In the genomic region with DNA sequence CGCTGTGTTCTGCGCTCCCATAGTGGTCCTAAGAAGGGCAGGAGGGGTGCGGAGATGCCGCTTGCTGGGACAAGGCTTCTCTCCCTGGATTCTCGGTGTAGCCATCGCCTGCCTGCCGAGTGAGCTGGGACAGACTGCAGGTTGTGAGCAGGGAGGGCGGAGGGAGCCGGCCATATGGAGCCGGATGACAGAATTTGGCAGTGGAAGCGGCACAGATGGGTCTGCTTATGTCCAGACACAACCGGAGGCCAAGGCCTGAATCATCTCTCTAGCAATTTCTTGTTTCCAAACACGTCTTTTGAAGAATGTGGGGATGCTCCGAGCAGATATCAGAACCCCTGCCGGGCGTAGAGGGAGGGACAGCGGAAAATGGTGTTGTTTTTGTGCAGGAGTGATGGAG, we compare ENCODE assay signal across 9 mouse cellular contexts. TPM values are rescaled to one million over a fixed set of nuclear protein-coding genes. Genes with fewer than 3 reads are reported as not detected.
DNase-seq lines count a peak whose midpoint lies in the region; ATAC-seq and TF ChIP-seq lines count a peak whose summit lies in the region.
"Had no signal": no experiment of that assay in that cellular context is flagged by ENCODE, and none has a peak within 500 bp of the region (broad histone marks: within the 10 kb centered on the region; RNA-seq: fewer than 3 reads in every experiment).

No protein-coding gene starts in this region.

- TF ChIP-seq CTCF in kidney, adult 2 months (conservative IDR thresholded peaks at IDR 0.05; ENCODE audit: insufficient read depth, insufficient read length, low read depth, low read length), result no peak

- H3K27ac ChIP-seq in midbrain, embryonic 10.5 days (replicated peaks), result peak overlapping the region; percentile 6; the same call in 1 of the 2 replicates
- H3K27ac ChIP-seq in midbrain, embryonic 11.5 days (ENCODE audit: low read depth, low read length), result no peak overlapping the region
- peak overlapping the region; percentile 74 for H3K27ac ChIP-seq in forebrain, embryonic 12.5 days
- H3K27ac ChIP-seq in kidney, adult 2 months (ENCODE audit: insufficient read depth, low read depth, low read length), result no peak overlapping the region
- H3K27ac ChIP-seq: heart, embryonic 13.5 days had no signal

- H3K36me3 ChIP-seq in midbrain, embryonic 10.5 days, result no peaks in the 10 kb centered on the region
- no peaks in the 10 kb centered on the region for H3K36me3 ChIP-seq in midbrain, embryonic 11.5 days (ENCODE audit: control insufficient read depth, insufficient read depth, low read length)
- H3K36me3 ChIP-seq in forebrain, embryonic 12.5 days (replicated peaks), result no peaks in the 10 kb centered on the region
- H3K36me3 ChIP-seq in kidney, adult 2 months (ENCODE audit: control insufficient read depth, insufficient read depth, low read length), result no peaks in the 10 kb centered on the region
- H3K36me3 ChIP-seq: heart, embryonic 13.5 days had no signal

- peaks cover 39% of the 10 kb centered on the region for H3K4me1 ChIP-seq in midbrain, embryonic 10.5 days
- peaks cover 2% of the 10 kb centered on the region; the same call in 1 of the 2 replicates for H3K4me1 ChIP-seq in midbrain, embryonic 11.5 days (ENCODE audit: control insufficient read depth, insufficient read depth, low read length)
- peaks cover 38% of the 10 kb centered on the region for H3K4me1 ChIP-seq in forebrain, embryonic 12.5 days
- no peaks in the 10 kb centered on the region for H3K4me1 ChIP-seq in kidney, adult 2 months (ENCODE audit: control insufficient read depth, insufficient read depth, low read length)

- H3K9me3 ChIP-seq in midbrain, embryonic 10.5 days (replicated peaks), result no peaks in the 10 kb centered on the region
- no peaks in the 10 kb centered on the region for H3K9me3 ChIP-seq in midbrain, embryonic 11.5 days (ENCODE audit: control insufficient read depth, low read length)
- no peaks in the 10 kb centered on the region for H3K9me3 ChIP-seq in forebrain, embryonic 12.5 days
- H3K9me3 ChIP-seq: heart, embryonic 13.5 days had no signal

- no peak overlapping the region for H3K4me2 ChIP-seq in midbrain, embryonic 11.5 days
- no peak overlapping the region for H3K4me2 ChIP-seq in forebrain, embryonic 12.5 days
- H3K4me2 ChIP-seq: heart, embryonic 13.5 days had no signal

- DNase-seq in midbrain, embryonic 10.5 days (ENCODE audit: low spot score), result no peak
- no peak for DNase-seq in midbrain, embryonic 11.5 days (ENCODE audit: low spot score, missing footprints)
- DNase-seq in layer of hippocampus, adult 9-10 months (ENCODE audit: low spot score), result peak; percentile 56
- DNase-seq in lung, postnatal 25 days (ENCODE audit: low spot score), result peak; percentile 12
- DNase-seq in thymus, postnatal 14 days, result no peak
- no peak for DNase-seq in kidney, adult 2 months
- DNase-seq in spleen, adult 12 weeks (ENCODE audit: low spot score), result no peak

- no peak overlapping the region for H3K9ac ChIP-seq in midbrain, embryonic 11.5 days (ENCODE audit: low read length)
- no peak overlapping the region for H3K9ac ChIP-seq in forebrain, embryonic 12.5 days
- H3K9ac ChIP-seq: heart, embryonic 13.5 days had no signal

- no peak for ATAC-seq in midbrain, embryonic 11.5 days (ENCODE audit: low FRiP score)
- ATAC-seq in forebrain, embryonic 12.5 days (ENCODE audit: low FRiP score), result no peak

- H3K27me3 ChIP-seq in midbrain, embryonic 10.5 days (ENCODE audit: low read depth, poor library complexity, severe bottlenecking), result peaks cover 99% of the 10 kb centered on the region
- H3K27me3 ChIP-seq in midbrain, embryonic 11.5 days (ENCODE audit: control insufficient read depth, insufficient read depth, low read length), result peaks cover 8% of the 10 kb centered on the region
- peaks cover 7% of the 10 kb centered on the region; the same call in 1 of the 2 replicates for H3K27me3 ChIP-seq in forebrain, embryonic 12.5 days
- H3K27me3 ChIP-seq in kidney, adult 2 months (replicated peaks; ENCODE audit: control insufficient read depth, insufficient read depth, low read length), result no peaks in the 10 kb centered on the region

- no peak overlapping the region for H3K4me3 ChIP-seq in midbrain, embryonic 10.5 days
- no peak overlapping the region for H3K4me3 ChIP-seq in midbrain, embryonic 11.5 days (ENCODE audit: low read depth, low read length)
- no peak overlapping the region for H3K4me3 ChIP-seq in forebrain, embryonic 12.5 days (replicated peaks)
- H3K4me3 ChIP-seq in kidney, adult 2 months (ENCODE audit: insufficient read depth, low read depth, low read length), result no peak overlapping the region
- H3K4me3 ChIP-seq: heart, embryonic 13.5 days had no signal

- no peak for TF ChIP-seq POLR2A in kidney, adult 2 months (IDR thresholded peaks at IDR 0.05; ENCODE audit: low read depth, low read length)

- 65% methylated on average over 17 of the region's 17 CpGs for WGBS in midbrain, embryonic 10.5 days
- WGBS in midbrain, embryonic 11.5 days, result 58% methylated on average over 17 of the region's 17 CpGs
- WGBS in forebrain, embryonic 12.5 days, result 70% methylated on average over 17 of the region's 17 CpGs
- 77% methylated on average over 17 of the region's 17 CpGs for WGBS in kidney, adult 2 months

RNA-seq across cellular contexts. Expression of a gene that starts 42.9 kb away (rescaled TPM):
- polyA plus RNA-seq in midbrain, embryonic 10.5 days (2016; fragmentation: Nextera tagmentation; extraction: Ambion mirVana), result 4.6 and 5.1 TPM in 2 replicates
- 3.1 TPM in 2 replicates for polyA plus RNA-seq in midbrain, embryonic 11.5 days (2014; fragmentation: Nextera tagmentation; extraction: Ambion mirVana)
- polyA plus RNA-seq in forebrain, embryonic 12.5 days (2016; fragmentation: Nextera tagmentation; extraction: Ambion mirVana), result 9.7 and 11.3 TPM in 2 replicates
- 4.2 and 5.8 TPM in 2 replicates for polyA plus RNA-seq in kidney, adult 2 months (2012; rRNA removed)

Comparison
In these comparisons a context has a peak if more than half of its experiments do, and no peak if none do; other contexts are left out.
1. H3K27ac ChIP-seq: peak in midbrain, embryonic 10.5 days (single experiment) and forebrain, embryonic 12.5 days (single experiment); none in midbrain, embryonic 11.5 days (single experiment) and kidney, adult 2 months (single experiment).
2. DNase-seq: peak in layer of hippocampus, adult 9-10 months (single experiment) and lung, postnatal 25 days (single experiment); none in midbrain, embryonic 10.5 days (single experiment), midbrain, embryonic 11.5 days (single experiment), thymus, postnatal 14 days (single experiment), kidney, adult 2 months (single experiment) and spleen, adult 12 weeks (single experiment).